ENCODE assay signal across 27 mouse cellular contexts in genomic region chr14:30172821-30173755, GRCm38 (mm10).
DNase-seq lines count a peak whose midpoint lies in the region; ATAC-seq and TF ChIP-seq lines count a peak whose summit lies in the region.
"Had no signal": no experiment of that assay in that cellular context is flagged by ENCODE, and none has a peak within 500 bp of the region (broad histone marks: within the 10 kb centered on the region; RNA-seq: fewer than 3 reads in every experiment).

No protein-coding gene starts in this region.

- peak; percentile 14 to 24 for DNase-seq in heart, adult 18-20 months
- no peak for DNase-seq in heart, postnatal 36 days
- DNase-seq in midbrain, postnatal 0 days (ENCODE audit: low spot score): peak; percentile 3
- no peak for DNase-seq in midbrain, embryonic 11.5 days (ENCODE audit: low spot score, missing footprints)
- peak; percentile 45 for DNase-seq in thymus, postnatal 14 days
- DNase-seq in thymus, postnatal 25 days: no peak
- peak; percentile 15 for DNase-seq in thymus, postnatal 4 days
- no peak for DNase-seq in urinary bladder, postnatal 10 days (ENCODE audit: low spot score)
- DNase-seq: adrenal gland, postnatal 10 days; cerebellum, adult 11-12 months; cerebellum, adult 9-11 months; forebrain, postnatal 0 days; heart, postnatal 4 days; kidney, adult 8-10 months; kidney, postnatal 4 days; liver, embryonic 13.5 days; lung, adult 2 months; lung, postnatal 14 days; right cerebral cortex, postnatal 14 days had no signal

- ATAC-seq in midbrain, postnatal 0 days (ENCODE audit: low FRiP score): no peak
- ATAC-seq in midbrain, embryonic 11.5 days (ENCODE audit: low FRiP score): no peak
- ATAC-seq: CD4-positive, CD25-positive, alpha-beta regulatory T cell, adult 4 months; forebrain, postnatal 0 days; intestine, embryonic 16.5 days had no signal

- H3K27me3 ChIP-seq in midbrain, postnatal 0 days (ENCODE audit: insufficient read depth, low read length): no peaks in the 10 kb centered on the region
- no peaks in the 10 kb centered on the region for H3K27me3 ChIP-seq in midbrain, embryonic 11.5 days (ENCODE audit: control insufficient read depth, insufficient read depth, low read length)
- H3K27me3 ChIP-seq: hindbrain, embryonic 13.5 days; liver, embryonic 13.5 days; midbrain, embryonic 12.5 days; neural tube, embryonic 13.5 days had no signal

- 76% methylated on average over 12 of the region's 12 CpGs for WGBS in midbrain, postnatal 0 days
- WGBS in midbrain, embryonic 11.5 days: 83% methylated on average over 12 of the region's 12 CpGs

- no peak for TF ChIP-seq CTCF in midbrain, postnatal 0 days (IDR thresholded peaks at IDR 0.05)

- H3K4me1 ChIP-seq in midbrain, postnatal 0 days (ENCODE audit: insufficient read depth, low read length): peaks cover 3% of the 10 kb centered on the region; the same call in 1 of the 2 replicates
- H3K4me1 ChIP-seq in midbrain, embryonic 11.5 days (ENCODE audit: control insufficient read depth, insufficient read depth, low read length): no peaks in the 10 kb centered on the region
- H3K4me1 ChIP-seq: midbrain, embryonic 12.5 days had no signal

- no peak overlapping the region for H3K4me3 ChIP-seq in midbrain, postnatal 0 days (ENCODE audit: low read depth, low read length)
- no peak overlapping the region for H3K4me3 ChIP-seq in midbrain, embryonic 11.5 days (ENCODE audit: low read depth, low read length)
- H3K4me3 ChIP-seq: erythroblast, embryonic 14.5 days; heart, embryonic 10.5 days; hindbrain, embryonic 13.5 days; liver, embryonic 13.5 days; midbrain, embryonic 12.5 days; neural tube, embryonic 13.5 days had no signal

- intact Hi-C loops in heart, postnatal 36 days (cut with DNase I): no loop called here

- no peaks in the 10 kb centered on the region for H3K9me3 ChIP-seq in midbrain, postnatal 0 days (ENCODE audit: low read length)
- no peaks in the 10 kb centered on the region for H3K9me3 ChIP-seq in midbrain, embryonic 11.5 days (ENCODE audit: control insufficient read depth, low read length)
- H3K9me3 ChIP-seq: heart, embryonic 10.5 days; hindbrain, embryonic 13.5 days; liver, embryonic 13.5 days; midbrain, embryonic 12.5 days; neural tube, embryonic 13.5 days had no signal

- no peak overlapping the region for H3K27ac ChIP-seq in midbrain, postnatal 0 days (ENCODE audit: low read depth, low read length)
- H3K27ac ChIP-seq in midbrain, embryonic 11.5 days (ENCODE audit: low read depth, low read length): no peak overlapping the region
- H3K27ac ChIP-seq: heart, embryonic 10.5 days; hindbrain, embryonic 13.5 days; kidney, postnatal 0 days; liver, embryonic 13.5 days; midbrain, embryonic 12.5 days; neural tube, embryonic 13.5 days had no signal

- no peak overlapping the region for H3K9ac ChIP-seq in midbrain, postnatal 0 days (replicated peaks; ENCODE audit: low read length, poor library complexity, severe bottlenecking)
- H3K9ac ChIP-seq in midbrain, embryonic 11.5 days (ENCODE audit: low read length): no peak overlapping the region
- H3K9ac ChIP-seq: forebrain, postnatal 0 days; hindbrain, embryonic 13.5 days; liver, embryonic 13.5 days; midbrain, embryonic 12.5 days; neural tube, embryonic 13.5 days had no signal

- H3K4me2 ChIP-seq in midbrain, postnatal 0 days (ENCODE audit: low read depth, low read length, poor library complexity, severe bottlenecking): no peak overlapping the region
- no peak overlapping the region for H3K4me2 ChIP-seq in midbrain, embryonic 11.5 days
- H3K4me2 ChIP-seq: hindbrain, embryonic 13.5 days; liver, embryonic 13.5 days; midbrain, embryonic 12.5 days; neural tube, embryonic 13.5 days had no signal

- H3K36me3 ChIP-seq in midbrain, postnatal 0 days (ENCODE audit: insufficient read depth, low read length): peaks cover 4% of the 10 kb centered on the region; the same call in 1 of the 2 replicates
- no peaks in the 10 kb centered on the region for H3K36me3 ChIP-seq in midbrain, embryonic 11.5 days (ENCODE audit: control insufficient read depth, insufficient read depth, low read length)
- H3K36me3 ChIP-seq: heart, embryonic 10.5 days; hindbrain, embryonic 13.5 days; liver, embryonic 13.5 days; midbrain, embryonic 12.5 days had no signal

Comparison
In these comparisons a context has a peak if more than half of its experiments do, and no peak if none do; other contexts are left out.
1. DNase-seq: peak in heart, adult 18-20 months (2 of 2), midbrain, postnatal 0 days (single experiment), thymus, postnatal 14 days (single experiment) and thymus, postnatal 4 days (single experiment); none in heart, postnatal 36 days (0 of 2), midbrain, embryonic 11.5 days (single experiment), thymus, postnatal 25 days (single experiment) and urinary bladder, postnatal 10 days (single experiment).